Mouse (Mus musculus): ENCODE data around the gene Ncmap.

Ncmap gene

GRCm38 (mm10) chr4:135352326-135353065, 45.5 kb downstream of the Ncmap start:
- no peak for DNase-seq (ENCODE audit: low spot score)

DNA sequence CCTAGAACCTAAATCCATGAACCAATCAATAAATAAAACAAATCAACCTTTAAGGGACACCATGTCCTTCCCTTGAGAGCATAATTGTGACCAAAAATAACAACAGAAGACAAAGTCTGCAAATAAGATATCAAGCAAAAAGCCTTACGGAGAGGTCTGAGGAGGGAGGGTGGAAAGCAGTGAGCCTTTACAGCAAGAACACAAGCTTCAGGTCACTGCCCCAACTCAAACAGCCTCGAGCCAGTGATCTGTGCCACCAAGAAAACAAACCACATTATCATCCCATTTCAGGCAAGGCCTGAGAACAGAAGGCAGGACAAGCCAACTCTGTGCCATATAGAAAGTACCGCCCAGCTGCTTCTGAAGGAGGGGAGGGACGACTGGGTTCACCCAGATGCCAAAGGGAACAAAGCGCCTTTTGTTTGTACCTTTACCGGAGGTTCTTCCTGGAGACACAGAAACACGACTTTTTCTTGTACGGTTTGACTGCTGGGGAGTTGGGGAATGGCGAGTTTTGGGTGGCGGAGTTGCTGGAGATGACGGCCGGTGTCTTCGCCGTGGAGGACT, 60.6 kb downstream of the Ncmap start:
- DNase-seq (ENCODE audit: low spot score): no peak

- no peak for DNase-seq (ENCODE audit: low spot score)
These were observed 62.0 kb downstream of the Ncmap start for GRCm38 (mm10) chr4:135336023-135336357.

- DNase-seq (ENCODE audit: low spot score): no peak
These were observed 62.6 kb downstream of the Ncmap start for GRCm38 (mm10) chr4:135335327-135336022.

DNA sequence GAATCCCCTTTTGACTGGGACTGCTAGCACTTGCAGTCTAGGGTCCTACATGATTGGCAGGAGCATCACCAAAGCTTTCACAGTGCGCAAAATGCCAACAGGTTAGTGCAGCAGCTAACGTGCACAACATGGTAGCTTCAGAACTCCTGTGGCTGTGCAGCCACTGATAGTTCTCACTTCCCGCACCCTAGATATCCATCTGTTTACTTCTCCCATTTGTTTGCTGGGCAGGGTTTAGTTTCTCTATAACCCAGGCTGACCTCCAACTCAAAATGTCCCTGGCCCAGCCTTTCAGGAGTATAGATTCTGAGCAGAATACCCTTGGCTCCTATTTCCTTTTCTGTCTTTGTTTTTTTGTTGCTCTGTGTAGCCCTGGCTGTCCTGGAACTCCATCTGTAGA, 71.6 kb downstream of the Ncmap start:
- no peak for DNase-seq (ENCODE audit: low spot score)

DNA sequence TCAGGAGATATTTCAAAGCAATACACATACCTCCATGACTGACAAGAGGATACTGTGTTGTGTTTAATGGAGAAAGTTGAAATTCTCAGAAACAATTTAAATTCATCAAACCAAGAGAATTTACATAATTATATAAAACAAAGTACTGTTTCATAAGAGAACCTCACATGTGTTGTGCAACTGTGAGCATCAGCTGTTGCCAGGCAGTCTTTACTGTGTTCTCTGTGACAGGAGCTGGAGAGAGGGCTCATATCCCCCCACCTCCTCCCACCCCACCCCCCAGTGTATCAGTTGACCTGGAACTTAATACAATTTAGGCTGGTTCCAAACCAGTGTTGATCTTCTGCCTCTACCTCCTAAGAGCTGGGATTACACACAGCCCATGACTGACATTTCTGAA, 72.0 kb downstream of the Ncmap start:
- DNase-seq (ENCODE audit: low spot score): no peak

DNA sequence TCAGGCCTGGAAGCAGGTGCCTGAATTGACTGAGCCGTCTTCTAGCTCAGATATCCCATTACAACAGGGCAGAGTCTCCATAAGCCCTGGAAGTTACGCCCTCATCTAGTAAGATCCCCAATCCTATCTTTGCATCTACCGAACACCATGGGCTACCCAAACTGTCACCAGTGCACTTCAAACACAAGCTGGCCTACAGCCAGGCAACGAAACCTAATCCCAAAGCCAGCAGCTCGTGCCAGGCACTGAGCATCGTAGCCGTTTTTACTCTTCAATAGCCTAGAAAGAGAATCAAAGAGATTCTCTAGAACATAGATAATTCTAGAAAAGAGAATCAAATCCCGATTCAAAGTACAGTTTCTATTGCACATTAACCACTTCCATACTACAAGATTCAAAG, 75.0 kb downstream of the Ncmap start:
- DNase-seq (ENCODE audit: low spot score): no peak

Data from layer of hippocampus, adult 11-12 months (tissue).